23 mouse cellular contexts compared by ENCODE assay signal in the genomic region with DNA sequence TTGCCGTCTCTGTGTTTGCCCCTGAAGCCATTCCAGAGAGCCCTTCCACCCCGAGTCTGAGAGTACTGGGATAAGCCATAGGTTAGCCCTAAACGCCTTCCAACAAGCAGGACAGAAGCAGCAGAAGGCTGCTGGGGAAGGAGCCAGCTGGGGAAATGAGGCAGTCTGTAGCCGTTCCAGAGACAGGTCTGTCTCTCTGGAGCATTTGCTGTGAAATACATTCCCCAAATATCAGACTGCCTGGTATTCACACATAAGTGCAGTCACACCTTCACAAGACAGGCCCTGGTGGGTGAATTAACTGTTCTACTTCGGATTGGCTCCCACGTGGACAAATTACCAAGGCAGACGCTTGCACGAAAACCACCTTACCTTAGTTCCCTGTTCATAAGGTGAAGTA.
A peak's percentile ranks its signal among the peaks of the same experiment; 100 is the strongest.
DNase-seq lines count a peak whose midpoint lies in the region; ATAC-seq and TF ChIP-seq lines count a peak whose summit lies in the region.
"Had no signal": no experiment of that assay in that cellular context is flagged by ENCODE, and none has a peak within 500 bp of the region (broad histone marks: within the 10 kb centered on the region; RNA-seq: fewer than 3 reads in every experiment).

No protein-coding gene starts in this region.

- DNase-seq in forebrain, postnatal 0 days: no peak
- DNase-seq in layer of hippocampus, adult 9-10 months (ENCODE audit: low spot score): peak; percentile 7
- no peak for DNase-seq in layer of hippocampus, postnatal 14 days (ENCODE audit: low spot score in 2 of 2)
- DNase-seq in brain, adult 2 months (ENCODE audit: low read depth, low spot score): peak; percentile 48
- peak; percentile 43 for DNase-seq in brain, embryonic 14.5 days (ENCODE audit: low read depth)
- DNase-seq in heart, postnatal 10 days: no peak
- no peak for DNase-seq in adrenal gland, postnatal 14 days
- DNase-seq: adrenal gland, adult 2 months; adrenal gland, postnatal 36 days; cerebellum, adult 18-20 months; embryo, embryonic 11 days; gastrocnemius, adult 2 months; gastrocnemius, postnatal 36 days; heart, adult 11 months; heart, postnatal 4 days had no signal

- H3K4me3 ChIP-seq in forebrain, postnatal 0 days (ENCODE audit: low read depth, low read length): no peak overlapping the region
- no peak overlapping the region for H3K4me3 ChIP-seq in forebrain, embryonic 12.5 days (replicated peaks)
- H3K4me3 ChIP-seq: embryonic facial prominence, embryonic 15.5 days; erythroblast, embryonic 14.5 days; forebrain, embryonic 10.5 days; gastrocnemius, adult 2 months; heart, embryonic 13.5 days; hindbrain, embryonic 12.5 days had no signal

- no peak for TF ChIP-seq POLR2A in brain, embryonic 14.5 days (IDR thresholded peaks at IDR 0.05; ENCODE audit: borderline replicate concordance, extremely low read depth, insufficient read depth, insufficient read length, poor library complexity, severe bottlenecking)

- peak; percentile 16; the same call in 1 of the 2 replicates for ATAC-seq in forebrain, postnatal 0 days
- no peak for ATAC-seq in forebrain, embryonic 12.5 days (ENCODE audit: low FRiP score)
- ATAC-seq: hindbrain, embryonic 16.5 days; inflammation-experienced regulatory T-cells, adult 6 months had no signal

- no peaks in the 10 kb centered on the region for H3K4me1 ChIP-seq in forebrain, postnatal 0 days (ENCODE audit: insufficient read depth)
- H3K4me1 ChIP-seq in forebrain, embryonic 12.5 days: no peaks in the 10 kb centered on the region
- H3K4me1 ChIP-seq: embryonic facial prominence, embryonic 15.5 days; forebrain, embryonic 10.5 days; hindbrain, embryonic 12.5 days had no signal

- WGBS in forebrain, postnatal 0 days: 72% methylated on average over 8 of the region's 8 CpGs
- 80% methylated on average over 8 of the region's 8 CpGs for WGBS in forebrain, embryonic 12.5 days

- intact Hi-C loops in heart, postnatal 10 days (cut with DNase I): no loop called here

- H3K9ac ChIP-seq in forebrain, postnatal 0 days: no peak overlapping the region
- no peak overlapping the region for H3K9ac ChIP-seq in forebrain, embryonic 12.5 days
- H3K9ac ChIP-seq: embryonic facial prominence, embryonic 15.5 days; heart, embryonic 13.5 days; hindbrain, embryonic 12.5 days had no signal

- no peaks in the 10 kb centered on the region for H3K27me3 ChIP-seq in forebrain, postnatal 0 days (ENCODE audit: insufficient read depth, low read length)
- H3K27me3 ChIP-seq in forebrain, embryonic 12.5 days: no peaks in the 10 kb centered on the region
- H3K27me3 ChIP-seq: embryonic facial prominence, embryonic 15.5 days; heart, embryonic 13.5 days; hindbrain, embryonic 12.5 days had no signal

- no peak overlapping the region for H3K27ac ChIP-seq in forebrain, postnatal 0 days (ENCODE audit: low read depth, low read length)
- H3K27ac ChIP-seq in forebrain, embryonic 12.5 days: no peak overlapping the region
- H3K27ac ChIP-seq: embryonic facial prominence, embryonic 15.5 days; forebrain, embryonic 10.5 days; gastrocnemius, adult 2 months; heart, embryonic 13.5 days; hindbrain, embryonic 12.5 days had no signal

- TF ChIP-seq CTCF in forebrain, postnatal 0 days (IDR thresholded peaks at IDR 0.05; ENCODE audit: low read depth): no peak
- TF ChIP-seq CTCF in brain, embryonic 14.5 days (IDR thresholded peaks at IDR 0.05; ENCODE audit: borderline replicate concordance, extremely low read depth, insufficient read depth, insufficient read length): no peak

- H3K9me3 ChIP-seq in forebrain, postnatal 0 days (ENCODE audit: low read length): no peaks in the 10 kb centered on the region
- no peaks in the 10 kb centered on the region for H3K9me3 ChIP-seq in forebrain, embryonic 12.5 days
- H3K9me3 ChIP-seq: embryonic facial prominence, embryonic 15.5 days; forebrain, embryonic 10.5 days; heart, embryonic 13.5 days; hindbrain, embryonic 12.5 days had no signal

- no peak overlapping the region for H3K4me2 ChIP-seq in forebrain, postnatal 0 days (ENCODE audit: low read depth)
- no peak overlapping the region for H3K4me2 ChIP-seq in forebrain, embryonic 12.5 days
- H3K4me2 ChIP-seq: embryonic facial prominence, embryonic 15.5 days; heart, embryonic 13.5 days; hindbrain, embryonic 12.5 days had no signal

- H3K36me3 ChIP-seq in forebrain, postnatal 0 days (ENCODE audit: insufficient read depth): no peaks in the 10 kb centered on the region
- H3K36me3 ChIP-seq in forebrain, embryonic 12.5 days (replicated peaks): no peaks in the 10 kb centered on the region
- H3K36me3 ChIP-seq: embryonic facial prominence, embryonic 15.5 days; forebrain, embryonic 10.5 days; heart, embryonic 13.5 days; hindbrain, embryonic 12.5 days had no signal

Comparison
In these comparisons a context has a peak if more than half of its experiments do, and no peak if none do; other contexts are left out.
1. DNase-seq: peak in layer of hippocampus, adult 9-10 months (single experiment), brain, adult 2 months (single experiment) and brain, embryonic 14.5 days (single experiment); none in forebrain, postnatal 0 days (single experiment), layer of hippocampus, postnatal 14 days (0 of 2), heart, postnatal 10 days (0 of 2) and adrenal gland, postnatal 14 days (single experiment).